In genomic region chr4:98102625-98103336, GRCm38 (mm10) we compare ENCODE assay signal across 8 mouse cellular contexts.
DNase-seq lines count a peak whose midpoint lies in the region; ATAC-seq lines count a peak whose summit lies in the region.

No protein-coding gene starts in this region.

- 0 out of 2 replicates have a peak overlapping the region, but pooled peaks have one; percentile 8 for H3K9ac ChIP-seq in forebrain, embryonic 15.5 days (replicated peaks)
- H3K9ac ChIP-seq in limb, embryonic 12.5 days (replicated peaks), result no peak overlapping the region

- peak; percentile 70 for ATAC-seq in forebrain, embryonic 15.5 days (replicated peaks)
- no peak for ATAC-seq in limb, embryonic 12.5 days (ENCODE audit: insufficient number of reproducible peaks, insufficient read depth, low FRiP score, low TSS enrichment, low read depth)
- no peak for ATAC-seq in erythroblast, adult 5-6 weeks (replicated peaks; ENCODE audit: low FRiP score, poor library complexity, severe bottlenecking)

- H3K27me3 ChIP-seq in forebrain, embryonic 15.5 days, result no peaks in the 10 kb centered on the region
- H3K27me3 ChIP-seq in limb, embryonic 12.5 days, result no peaks in the 10 kb centered on the region

- H3K9me3 ChIP-seq in forebrain, embryonic 15.5 days, result no peaks in the 10 kb centered on the region
- H3K9me3 ChIP-seq in limb, embryonic 12.5 days, result no peaks in the 10 kb centered on the region

- H3K4me3 ChIP-seq in forebrain, embryonic 15.5 days, result peak overlapping the region; percentile 30
- no peak overlapping the region for H3K4me3 ChIP-seq in limb, embryonic 12.5 days (replicated peaks)

- H3K4me2 ChIP-seq in forebrain, embryonic 15.5 days (replicated peaks), result peak overlapping the region; percentile 36
- H3K4me2 ChIP-seq in limb, embryonic 12.5 days, result 0 out of 2 replicates have a peak overlapping the region, but pooled peaks have one; percentile 17

- no peaks in the 10 kb centered on the region for H3K36me3 ChIP-seq in forebrain, embryonic 15.5 days
- H3K36me3 ChIP-seq in limb, embryonic 12.5 days, result peaks cover 8% of the 10 kb centered on the region; the same call in 1 of the 2 replicates

- H3K27ac ChIP-seq in forebrain, embryonic 15.5 days (replicated peaks), result peak overlapping the region; percentile 85
- H3K27ac ChIP-seq in limb, embryonic 12.5 days, result peak overlapping the region; percentile 68

- peaks cover 83% of the 10 kb centered on the region for H3K4me1 ChIP-seq in forebrain, embryonic 15.5 days
- H3K4me1 ChIP-seq in limb, embryonic 12.5 days (replicated peaks), result peaks cover 93% of the 10 kb centered on the region

- WGBS in forebrain, embryonic 15.5 days, result 30% methylated on average over 24 of the region's 24 CpGs
- WGBS in limb, embryonic 12.5 days, result 42% methylated on average over 24 of the region's 24 CpGs

- peak; percentile 16 to 38 for DNase-seq in left cerebral cortex, adult 18-20 months (ENCODE audit: low spot score in 2 of 2)
- DNase-seq in left cerebral cortex, adult 11 months (ENCODE audit: low spot score), result no peak
- DNase-seq in right cerebral cortex, adult 2 months (ENCODE audit: low spot score in 2 of 2), result peak; percentile 17 to 24
- no peak for DNase-seq in cerebellum, postnatal 14 days
- DNase-seq in retina, embryonic 14.5 days (ENCODE audit: low spot score), result no peak

Comparison
In these comparisons a context has a peak if more than half of its experiments do, and no peak if none do; other contexts are left out.
1. DNase-seq: peak in left cerebral cortex, adult 18-20 months (2 of 2) and right cerebral cortex, adult 2 months (2 of 2); none in left cerebral cortex, adult 11 months (single experiment), cerebellum, postnatal 14 days (0 of 2) and retina, embryonic 14.5 days (single experiment).